Mouse (Mus musculus): ENCODE results near the gene Kif5c. TPM values are rescaled to one million over a fixed set of nuclear protein-coding genes. Genes with fewer than 3 reads are reported as not detected.

The Kif5c gene
- polyA plus RNA-seq, 1 experiment, result 25.8 TPM

- TF ChIP-seq EP300 (IDR thresholded peaks at IDR 0.05; ENCODE audit: insufficient read depth, low read depth, low read length) (no peak), POLR2A (IDR thresholded peaks at IDR 0.05; ENCODE audit: insufficient read depth, low read length) (no peak), CTCF (IDR thresholded peaks at IDR 0.05; ENCODE audit: low read depth, low read length) (no peak)
- Histone ChIP-seq H3K36me3 (ENCODE audit: control insufficient read depth, insufficient read depth, low read length, poor library complexity, severe bottlenecking) (no peaks in the 10 kb centered on the region; the same call in 1 of the 2 replicates), H3K9me3 (replicated peaks; ENCODE audit: control insufficient read depth, insufficient read depth, low read length, poor library complexity, severe bottlenecking) (no peaks in the 10 kb centered on the region), H3K27me3 (ENCODE audit: control insufficient read depth, insufficient read depth, low read length, poor library complexity, severe bottlenecking) (no peaks in the 10 kb centered on the region), H3K4me1 (ENCODE audit: control insufficient read depth, insufficient read depth, low read length) (no peaks in the 10 kb centered on the region), H3K27ac (ENCODE audit: insufficient read depth, low read length) (no peak overlapping the region), H3K4me3 (ENCODE audit: low read depth, low read length) (no peak overlapping the region), H3K9ac (ENCODE audit: low read depth, poor library complexity, severe bottlenecking) (no peak overlapping the region)
Measured at GRCm38 (mm10) chr2:49719854-49720253, 100.8 kb downstream of the Kif5c start.

GRCm38 (mm10) chr2:49720343-49720742, 101.2 kb downstream of the Kif5c start:
- H3K27ac ChIP-seq (ENCODE audit: insufficient read depth, low read length), result no peak overlapping the region
- no peak overlapping the region for H3K4me3 ChIP-seq (ENCODE audit: low read depth, low read length)
- no peaks in the 10 kb centered on the region for H3K27me3 ChIP-seq (ENCODE audit: control insufficient read depth, insufficient read depth, low read length, poor library complexity, severe bottlenecking)
- H3K36me3 ChIP-seq (ENCODE audit: control insufficient read depth, insufficient read depth, low read length, poor library complexity, severe bottlenecking), result no peaks in the 10 kb centered on the region; the same call in 1 of the 2 replicates
- TF ChIP-seq POLR2A (IDR thresholded peaks at IDR 0.05; ENCODE audit: insufficient read depth, low read length) (no peak), CTCF (IDR thresholded peaks at IDR 0.05; ENCODE audit: low read depth, low read length) (no peak), EP300 (IDR thresholded peaks at IDR 0.05; ENCODE audit: insufficient read depth, low read depth, low read length) (no peak)
- no peaks in the 10 kb centered on the region for H3K9me3 ChIP-seq (replicated peaks; ENCODE audit: control insufficient read depth, insufficient read depth, low read length, poor library complexity, severe bottlenecking)
- no peaks in the 10 kb centered on the region for H3K4me1 ChIP-seq (ENCODE audit: control insufficient read depth, insufficient read depth, low read length)
- H3K9ac ChIP-seq (ENCODE audit: low read depth, poor library complexity, severe bottlenecking), result no peak overlapping the region

DNA sequence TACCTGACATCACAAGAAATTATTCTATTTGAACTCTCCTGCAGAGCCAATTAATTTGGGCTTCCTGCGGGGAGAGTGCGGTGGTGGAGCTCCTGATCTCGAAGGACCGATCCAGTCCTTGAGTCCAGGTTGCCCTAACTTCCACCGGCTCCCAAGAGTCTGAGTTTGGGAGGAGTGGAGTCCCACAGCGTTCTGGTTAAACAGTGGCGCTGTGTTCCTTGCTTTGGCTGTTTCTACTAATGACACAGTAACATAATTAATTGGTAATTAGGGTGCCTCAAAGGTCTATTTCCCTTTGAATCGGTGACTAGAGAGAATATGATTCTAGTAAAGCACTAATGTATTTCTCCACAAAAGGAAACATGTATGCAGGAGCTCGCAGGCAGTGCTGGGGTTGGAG, 103.2 kb downstream of the Kif5c start:
- Histone ChIP-seq H3K9me3 (replicated peaks; ENCODE audit: control insufficient read depth, insufficient read depth, low read length, poor library complexity, severe bottlenecking) (no peaks in the 10 kb centered on the region), H3K36me3 (ENCODE audit: control insufficient read depth, insufficient read depth, low read length, poor library complexity, severe bottlenecking) (no peaks in the 10 kb centered on the region; the same call in 1 of the 2 replicates), H3K4me1 (ENCODE audit: control insufficient read depth, insufficient read depth, low read length) (no peaks in the 10 kb centered on the region), H3K27me3 (ENCODE audit: control insufficient read depth, insufficient read depth, low read length, poor library complexity, severe bottlenecking) (no peaks in the 10 kb centered on the region), H3K27ac (ENCODE audit: insufficient read depth, low read length) (no peak overlapping the region), H3K4me3 (ENCODE audit: low read depth, low read length) (no peak overlapping the region), H3K9ac (ENCODE audit: low read depth, poor library complexity, severe bottlenecking) (no peak overlapping the region)
- TF ChIP-seq EP300 (IDR thresholded peaks at IDR 0.05; ENCODE audit: insufficient read depth, low read depth, low read length) (no peak), CTCF (IDR thresholded peaks at IDR 0.05; ENCODE audit: low read depth, low read length) (no peak), POLR2A (IDR thresholded peaks at IDR 0.05; ENCODE audit: insufficient read depth, low read length) (no peak)

- Histone ChIP-seq H3K4me1 (ENCODE audit: control insufficient read depth, insufficient read depth, low read length) (no peaks in the 10 kb centered on the region), H3K36me3 (ENCODE audit: control insufficient read depth, insufficient read depth, low read length, poor library complexity, severe bottlenecking) (no peaks in the 10 kb centered on the region; the same call in 1 of the 2 replicates), H3K9me3 (replicated peaks; ENCODE audit: control insufficient read depth, insufficient read depth, low read length, poor library complexity, severe bottlenecking) (no peaks in the 10 kb centered on the region), H3K9ac (ENCODE audit: low read depth, poor library complexity, severe bottlenecking) (no peak overlapping the region), H3K4me3 (ENCODE audit: low read depth, low read length) (no peak overlapping the region), H3K27me3 (ENCODE audit: control insufficient read depth, insufficient read depth, low read length, poor library complexity, severe bottlenecking) (no peaks in the 10 kb centered on the region), H3K27ac (ENCODE audit: insufficient read depth, low read length) (no peak overlapping the region)
- no peak for TF ChIP-seq CTCF (IDR thresholded peaks at IDR 0.05; ENCODE audit: low read depth, low read length)
- no peak for TF ChIP-seq EP300 (IDR thresholded peaks at IDR 0.05; ENCODE audit: insufficient read depth, low read depth, low read length)
- TF ChIP-seq POLR2A (IDR thresholded peaks at IDR 0.05; ENCODE audit: insufficient read depth, low read length), result no peak
Measured at GRCm38 (mm10) chr2:49722983-49723382, 103.9 kb downstream of the Kif5c start.

- Histone ChIP-seq H3K4me1 (ENCODE audit: control insufficient read depth, insufficient read depth, low read length) (no peaks in the 10 kb centered on the region), H3K9ac (ENCODE audit: low read depth, poor library complexity, severe bottlenecking) (no peak overlapping the region), H3K36me3 (ENCODE audit: control insufficient read depth, insufficient read depth, low read length, poor library complexity, severe bottlenecking) (no peaks in the 10 kb centered on the region; the same call in 1 of the 2 replicates), H3K4me3 (ENCODE audit: low read depth, low read length) (no peak overlapping the region), H3K9me3 (replicated peaks; ENCODE audit: control insufficient read depth, insufficient read depth, low read length, poor library complexity, severe bottlenecking) (no peaks in the 10 kb centered on the region), H3K27ac (ENCODE audit: insufficient read depth, low read length) (no peak overlapping the region), H3K27me3 (ENCODE audit: control insufficient read depth, insufficient read depth, low read length, poor library complexity, severe bottlenecking) (no peaks in the 10 kb centered on the region)
- TF ChIP-seq POLR2A (IDR thresholded peaks at IDR 0.05; ENCODE audit: insufficient read depth, low read length) (no peak), CTCF (IDR thresholded peaks at IDR 0.05; ENCODE audit: low read depth, low read length) (no peak), EP300 (IDR thresholded peaks at IDR 0.05; ENCODE audit: insufficient read depth, low read depth, low read length) (no peak)
Measured at GRCm38 (mm10) chr2:49726672-49727071, 107.6 kb downstream of the Kif5c start.

DNA sequence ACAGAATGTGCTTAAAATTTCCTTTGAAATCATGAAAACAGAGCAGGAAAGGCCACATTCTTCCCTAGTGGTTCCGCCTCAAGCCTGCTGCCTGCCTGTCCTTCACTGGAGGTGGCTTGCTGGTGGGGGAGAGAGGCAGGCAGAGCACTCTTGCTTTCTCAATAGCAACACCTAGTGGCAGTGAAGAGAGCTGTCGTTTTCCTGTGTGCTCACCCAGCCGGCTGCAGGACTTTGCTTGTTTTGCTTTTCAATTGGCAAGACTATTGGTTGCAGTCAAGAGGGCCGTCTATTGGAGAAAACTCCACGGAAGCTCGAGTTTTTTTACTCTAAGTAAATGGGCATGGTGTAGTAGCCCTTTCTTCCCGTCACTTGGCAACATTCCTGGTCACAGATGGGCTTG, 108.1 kb downstream of the Kif5c start:
- H3K4me1 ChIP-seq (ENCODE audit: control insufficient read depth, insufficient read depth, low read length), result no peaks in the 10 kb centered on the region
- no peaks in the 10 kb centered on the region for H3K27me3 ChIP-seq (ENCODE audit: control insufficient read depth, insufficient read depth, low read length, poor library complexity, severe bottlenecking)
- H3K4me3 ChIP-seq (ENCODE audit: low read depth, low read length), result no peak overlapping the region
- H3K27ac ChIP-seq (ENCODE audit: insufficient read depth, low read length), result no peak overlapping the region
- H3K9ac ChIP-seq (ENCODE audit: low read depth, poor library complexity, severe bottlenecking), result no peak overlapping the region
- H3K9me3 ChIP-seq (replicated peaks; ENCODE audit: control insufficient read depth, insufficient read depth, low read length, poor library complexity, severe bottlenecking), result no peaks in the 10 kb centered on the region
- no peaks in the 10 kb centered on the region; the same call in 1 of the 2 replicates for H3K36me3 ChIP-seq (ENCODE audit: control insufficient read depth, insufficient read depth, low read length, poor library complexity, severe bottlenecking)
- no peak for TF ChIP-seq POLR2A (IDR thresholded peaks at IDR 0.05; ENCODE audit: insufficient read depth, low read length)
- TF ChIP-seq CTCF (IDR thresholded peaks at IDR 0.05; ENCODE audit: low read depth, low read length), result peak; percentile 81
- TF ChIP-seq EP300 (IDR thresholded peaks at IDR 0.05; ENCODE audit: insufficient read depth, low read depth, low read length), result 0 out of 2 replicates have a peak, but pooled peaks have one; percentile 16

Measured in ES-Bruce4 (cell line).